Mouse (Mus musculus): ENCODE results near the gene Ptpa.

GRCm38 (mm10) chr2:30469009-30469408 is 53.2 kb downstream of the Ptpa start:
- TF ChIP-seq CTCF (IDR thresholded peaks at IDR 0.05; ENCODE audit: low read depth, low read length) (no peak), POLR2A (IDR thresholded peaks at IDR 0.05; ENCODE audit: extremely low read depth, insufficient read depth, low read length) (no peak)

All from liver, adult 2 months (tissue).